Mouse (Mus musculus): ENCODE results near the gene Cdh26. TPM values are rescaled to one million over a fixed set of nuclear protein-coding genes. Genes with fewer than 3 reads are reported as not detected.

Cdh26 gene
- polyA plus RNA-seq, 1 experiment, result 0.06 TPM

- 67% methylated on average over 16 of the region's 16 CpGs for WGBS
- Histone ChIP-seq H3K27me3 (ENCODE audit: control insufficient read depth, insufficient read depth, low read length) (no peaks in the 10 kb centered on the region), H3K4me1 (ENCODE audit: control insufficient read depth, insufficient read depth, insufficient read length, low read length) (peaks cover 5% of the 10 kb centered on the region; the same call in 1 of the 2 replicates), H3K36me3 (ENCODE audit: control insufficient read depth, insufficient read depth, low read length) (no peaks in the 10 kb centered on the region), H3K4me3 (ENCODE audit: low read depth, low read length) (no peak overlapping the region), H3K27ac (ENCODE audit: insufficient read depth, low read depth, low read length) (no peak overlapping the region)
- TF ChIP-seq CTCF (IDR thresholded peaks at IDR 0.05; ENCODE audit: extremely low read depth, insufficient read length, insufficient replicate concordance, low read depth, low read length) (no peak), POLR2A (IDR thresholded peaks at IDR 0.05; ENCODE audit: low read depth, low read length) (no peak)
Measured at GRCm38 (mm10) chr2:178513636-178514071, 83.3 kb downstream of the Cdh26 start.

- TF ChIP-seq CTCF (IDR thresholded peaks at IDR 0.05; ENCODE audit: extremely low read depth, insufficient read length, insufficient replicate concordance, low read depth, low read length) (peak; percentile 15; the same call in 1 of the 2 replicates), POLR2A (IDR thresholded peaks at IDR 0.05; ENCODE audit: low read depth, low read length) (no peak)
- Histone ChIP-seq H3K27ac (ENCODE audit: insufficient read depth, low read depth, low read length) (no peak overlapping the region), H3K27me3 (ENCODE audit: control insufficient read depth, insufficient read depth, low read length) (no peaks in the 10 kb centered on the region), H3K4me3 (ENCODE audit: low read depth, low read length) (no peak overlapping the region), H3K36me3 (ENCODE audit: control insufficient read depth, insufficient read depth, low read length) (no peaks in the 10 kb centered on the region), H3K4me1 (ENCODE audit: control insufficient read depth, insufficient read depth, insufficient read length, low read length) (peaks cover 5% of the 10 kb centered on the region; the same call in 1 of the 2 replicates)
- WGBS, result 70% methylated on average over 5 of the region's 5 CpGs
Measured at GRCm38 (mm10) chr2:178516421-178516820, 86.1 kb downstream of the Cdh26 start.

- 72% methylated on average over 9 of the region's 9 CpGs for WGBS
- TF ChIP-seq CTCF (IDR thresholded peaks at IDR 0.05; ENCODE audit: extremely low read depth, insufficient read length, insufficient replicate concordance, low read depth, low read length) (no peak), POLR2A (IDR thresholded peaks at IDR 0.05; ENCODE audit: low read depth, low read length) (no peak)
- H3K4me3 ChIP-seq (ENCODE audit: low read depth, low read length), result no peak overlapping the region
Measured at GRCm38 (mm10) chr2:178516941-178517340, 86.6 kb downstream of the Cdh26 start.

GRCm38 (mm10) chr2:178519321-178519720 lies 89.0 kb downstream of the Cdh26 start:
- Histone ChIP-seq H3K36me3 (ENCODE audit: control insufficient read depth, insufficient read depth, low read length) (no peaks in the 10 kb centered on the region), H3K27me3 (ENCODE audit: control insufficient read depth, insufficient read depth, low read length) (no peaks in the 10 kb centered on the region), H3K4me1 (ENCODE audit: control insufficient read depth, insufficient read depth, insufficient read length, low read length) (no peaks in the 10 kb centered on the region), H3K4me3 (ENCODE audit: low read depth, low read length) (no peak overlapping the region), H3K27ac (ENCODE audit: insufficient read depth, low read depth, low read length) (no peak overlapping the region)
- TF ChIP-seq CTCF (IDR thresholded peaks at IDR 0.05; ENCODE audit: extremely low read depth, insufficient read length, insufficient replicate concordance, low read depth, low read length), result no peak
- no peak for TF ChIP-seq POLR2A (IDR thresholded peaks at IDR 0.05; ENCODE audit: low read depth, low read length)
- 83% methylated on average over 4 of the region's 4 CpGs for WGBS

More at GRCm38 (mm10) chr2:178516941-178517340, 86.6 kb downstream of the Cdh26 start:
- Histone ChIP-seq H3K27me3 (ENCODE audit: control insufficient read depth, insufficient read depth, low read length) (no peaks in the 10 kb centered on the region), H3K4me1 (ENCODE audit: control insufficient read depth, insufficient read depth, insufficient read length, low read length) (peaks cover 5% of the 10 kb centered on the region; the same call in 1 of the 2 replicates), H3K36me3 (ENCODE audit: control insufficient read depth, insufficient read depth, low read length) (no peaks in the 10 kb centered on the region), H3K27ac (ENCODE audit: insufficient read depth, low read depth, low read length) (no peak overlapping the region)

GRCm38 (mm10) chr2:178520216-178520615 lies 89.9 kb downstream of the Cdh26 start:
- no peaks in the 10 kb centered on the region for H3K4me1 ChIP-seq (ENCODE audit: control insufficient read depth, insufficient read depth, insufficient read length, low read length)
- no peaks in the 10 kb centered on the region for H3K27me3 ChIP-seq (ENCODE audit: control insufficient read depth, insufficient read depth, low read length)
- no peak overlapping the region for H3K27ac ChIP-seq (ENCODE audit: insufficient read depth, low read depth, low read length)
- no peak overlapping the region for H3K4me3 ChIP-seq (ENCODE audit: low read depth, low read length)
- WGBS, result 41% methylated on average over 2 of the region's 2 CpGs
- H3K36me3 ChIP-seq (ENCODE audit: control insufficient read depth, insufficient read depth, low read length), result no peaks in the 10 kb centered on the region
- TF ChIP-seq POLR2A (IDR thresholded peaks at IDR 0.05; ENCODE audit: low read depth, low read length) (no peak), CTCF (IDR thresholded peaks at IDR 0.05; ENCODE audit: extremely low read depth, insufficient read length, insufficient replicate concordance, low read depth, low read length) (no peak)

GRCm38 (mm10) chr2:178522331-178522730 lies 92.0 kb downstream of the Cdh26 start:
- no peak overlapping the region for H3K27ac ChIP-seq (ENCODE audit: insufficient read depth, low read depth, low read length)
- no peaks in the 10 kb centered on the region for H3K27me3 ChIP-seq (ENCODE audit: control insufficient read depth, insufficient read depth, low read length)
- WGBS, result 63% methylated on average over 4 of the region's 4 CpGs
- no peak for TF ChIP-seq CTCF (IDR thresholded peaks at IDR 0.05; ENCODE audit: extremely low read depth, insufficient read length, insufficient replicate concordance, low read depth, low read length)
- no peak for TF ChIP-seq POLR2A (IDR thresholded peaks at IDR 0.05; ENCODE audit: low read depth, low read length)
- H3K36me3 ChIP-seq (ENCODE audit: control insufficient read depth, insufficient read depth, low read length), result no peaks in the 10 kb centered on the region
- H3K4me3 ChIP-seq (ENCODE audit: low read depth, low read length), result no peak overlapping the region
- H3K4me1 ChIP-seq (ENCODE audit: control insufficient read depth, insufficient read depth, insufficient read length, low read length), result no peaks in the 10 kb centered on the region

- WGBS, result 82% methylated on average over 1 of the region's 1 CpGs
- no peak overlapping the region for H3K27ac ChIP-seq (ENCODE audit: insufficient read depth, low read depth, low read length)
- H3K36me3 ChIP-seq (ENCODE audit: control insufficient read depth, insufficient read depth, low read length), result no peaks in the 10 kb centered on the region
- TF ChIP-seq CTCF (IDR thresholded peaks at IDR 0.05; ENCODE audit: extremely low read depth, insufficient read length, insufficient replicate concordance, low read depth, low read length) (no peak), POLR2A (IDR thresholded peaks at IDR 0.05; ENCODE audit: low read depth, low read length) (no peak)
- H3K4me1 ChIP-seq (ENCODE audit: control insufficient read depth, insufficient read depth, insufficient read length, low read length), result no peaks in the 10 kb centered on the region
- no peak overlapping the region for H3K4me3 ChIP-seq (ENCODE audit: low read depth, low read length)
- no peaks in the 10 kb centered on the region for H3K27me3 ChIP-seq (ENCODE audit: control insufficient read depth, insufficient read depth, low read length)
Measured at GRCm38 (mm10) chr2:178522786-178523185, 92.5 kb downstream of the Cdh26 start.
